Mouse (Mus musculus) ES-E14 (cell line): ENCODE data around the gene Celsr3.

Source experiments
- CHD2 ChIP-seq: IDR thresholded peaks from 2 replicates; pipeline ENCODE4 v1.6.1; 2014; ENCODE audit warnings: mild to moderate bottlenecking, low read depth, low read length, inconsistent platforms
- HCFC1 ChIP-seq: IDR thresholded peaks from 2 replicates; pipeline ENCODE4 v1.6.1; 2012; ENCODE audit warnings: low read length, inconsistent platforms, borderline replicate concordance; ENCODE audit not compliant: insufficient read depth
- MAFK ChIP-seq: IDR thresholded peaks from 2 replicates; pipeline ENCODE4 v1.6.1; 2014; ENCODE audit warnings: mild to moderate bottlenecking, low read depth, low read length, inconsistent platforms; ENCODE audit not compliant: insufficient read depth
- ZC3H11A ChIP-seq: IDR thresholded peaks from 2 replicates; pipeline ENCODE4 v1.6.1; 2012; ENCODE audit warnings: low read depth, mild to moderate bottlenecking, inconsistent platforms, low read length, borderline replicate concordance

DNA sequence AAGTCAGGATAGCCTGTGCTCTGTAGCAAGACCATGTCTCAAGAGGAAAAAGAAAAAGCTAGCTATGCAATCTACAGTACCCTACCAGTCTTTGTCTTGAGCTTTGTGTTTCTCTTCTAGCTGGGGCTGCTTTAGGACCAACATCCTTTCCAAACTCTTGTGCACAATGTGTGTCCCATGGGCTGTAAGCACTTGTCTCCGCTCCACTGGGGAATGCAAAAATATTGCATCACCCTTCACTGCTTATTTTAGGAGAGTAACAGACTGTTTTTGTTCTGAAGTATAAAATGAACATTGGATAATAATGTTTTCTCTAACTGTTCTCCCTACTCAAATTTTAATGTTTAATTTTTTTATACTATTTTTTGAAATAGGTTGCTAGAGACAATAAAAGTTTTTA lies 39.6 kb upstream of the Celsr3 start:
- TF ChIP-seq CHD2 (no peak), HCFC1 (no peak), ZC3H11A (no peak), MAFK (no peak)
